Mouse (Mus musculus) kidney, embryonic 15.5 days (tissue): Measurements from ENCODE around the gene Ccdc38. TPM values are rescaled to one million over a fixed set of nuclear protein-coding genes. Genes with fewer than 3 reads are reported as not detected.

Experiments
- ATAC-seq: fragments of 200-750 bp; cut with Nextera tagmentation; replicated peaks from 2 replicates; pipeline ENCODE4 v1.8.0; 2017; ENCODE audit warnings: moderate TSS enrichment; ENCODE audit not compliant: low FRiP score
- H3K27ac ChIP-seq: fragments of 300-500 bp; sonication (generic); 2 replicates; pipeline ENCODE4 v1.5.1; 2015; ENCODE audit warnings: mild to moderate bottlenecking, inconsistent platforms
- H3K27me3 ChIP-seq: fragments of 300-500 bp; sonication (generic); 2 replicates; pipeline ENCODE4 v1.6.1; 2015; ENCODE audit warnings: inconsistent platforms
- H3K36me3 ChIP-seq: fragments of 300-500 bp; sonication (generic); 2 replicates; pipeline ENCODE4 v1.6.1; 2015; ENCODE audit warnings: inconsistent platforms
- H3K4me1 ChIP-seq: fragments of 300-500 bp; sonication (generic); 2 replicates; pipeline ENCODE4 v1.6.1; 2015; ENCODE audit warnings: inconsistent platforms
- H3K4me2 ChIP-seq: fragments of 300-500 bp; sonication (generic); 2 replicates; pipeline ENCODE4 v1.6.1; 2015; ENCODE audit warnings: moderate library complexity, mild to moderate bottlenecking, inconsistent platforms
- H3K4me3 ChIP-seq: fragments of 300-500 bp; sonication (generic); replicated peaks from 2 replicates; pipeline ENCODE4 v1.5.1; 2015; ENCODE audit warnings: mild to moderate bottlenecking, inconsistent platforms
- H3K9ac ChIP-seq: fragments of 300-500 bp; sonication (generic); 2 replicates; pipeline ENCODE4 v1.6.1; 2015; ENCODE audit warnings: mild to moderate bottlenecking, inconsistent platforms
- H3K9me3 ChIP-seq: fragments of 300-500 bp; sonication (generic); replicated peaks from 2 replicates; pipeline ENCODE4 v1.6.1; 2016; ENCODE audit warnings: inconsistent platforms
- WGBS: fragments of 180-500 bp; shearing (Covaris S2); methylation state at CpG from one replicate; pipeline ENCODE4 v1.1.7; 2015; ENCODE audit warnings: mixed read lengths; 5-methylcytosine and 5-hydroxymethylcytosine counted together
- polyA plus RNA-seq: library from polyadenylated mRNA; unstranded; fragments of >200 nt; fragmentation: Nextera tagmentation; extraction: Ambion mirVana; gene quantifications from 2 replicates; pipeline ENCODE4 v1.2.1, GENCODE M21; 2015

The Ccdc38 gene
- 0.31 and 0.42 TPM in 2 replicates for polyA plus RNA-seq

- peaks cover 18% of the 10 kb centered on the region for H3K4me1 ChIP-seq
- peaks cover 15% of the 10 kb centered on the region for H3K27me3 ChIP-seq
- no peaks in the 10 kb centered on the region for H3K9me3 ChIP-seq
- no peaks in the 10 kb centered on the region for H3K36me3 ChIP-seq
- peak within 1 kb of the TSS; percentile 73 for H3K4me2 ChIP-seq
- ATAC-seq = peak; percentile 43
- WGBS = 67% methylated on average over 17 of the region's 17 CpGs
- H3K4me3 ChIP-seq = peak within 1 kb of the TSS; percentile 44
- no peak within 1 kb of the TSS for H3K27ac ChIP-seq
- peak within 1 kb of the TSS; percentile 24; the same call in 1 of the 2 replicates for H3K9ac ChIP-seq
Observed at GRCm38 (mm10) chr10:93540431-93541210, at the start of gene Ccdc38. Gene Ccdc38, plus strand, starts transcription at chr10:93540632.

- Histone ChIP-seq H3K4me2 (peak overlapping the region; percentile 32; the same call in 1 of the 2 replicates), H3K9me3 (no peaks in the 10 kb centered on the region), H3K4me3 (no peak overlapping the region), H3K27ac (no peak overlapping the region), H3K27me3 (no peaks in the 10 kb centered on the region), H3K9ac (no peak overlapping the region), H3K36me3 (no peaks in the 10 kb centered on the region), H3K4me1 (peaks cover 7% of the 10 kb centered on the region)
- no peak for ATAC-seq
- WGBS = 11% methylated on average over 10 of the region's 10 CpGs
Observed at GRCm38 (mm10) chr10:93500864-93501263, 39.6 kb upstream of the Ccdc38 start.

- 72% methylated on average over 10 of the region's 10 CpGs for WGBS
- no peak overlapping the region for H3K4me3 ChIP-seq
- no peaks in the 10 kb centered on the region for H3K27me3 ChIP-seq
- H3K9ac ChIP-seq = no peak overlapping the region
- H3K9me3 ChIP-seq = no peaks in the 10 kb centered on the region
- no peak for ATAC-seq
- 0 out of 2 replicates have a peak overlapping the region, but pooled peaks have one; percentile 32 for H3K4me2 ChIP-seq
- no peaks in the 10 kb centered on the region for H3K36me3 ChIP-seq
- H3K4me1 ChIP-seq = peaks cover 7% of the 10 kb centered on the region
- H3K27ac ChIP-seq = no peak overlapping the region
Observed at GRCm38 (mm10) chr10:93501346-93501745, 39.1 kb upstream of the Ccdc38 start.

GRCm38 (mm10) chr10:93508383-93508970 is 32.0 kb upstream of the Ccdc38 start:
- Histone ChIP-seq H3K27ac (no peak overlapping the region), H3K36me3 (no peaks in the 10 kb centered on the region), H3K27me3 (no peaks in the 10 kb centered on the region), H3K9me3 (no peaks in the 10 kb centered on the region), H3K4me1 (no peaks in the 10 kb centered on the region), H3K4me3 (no peak overlapping the region), H3K9ac (no peak overlapping the region), H3K4me2 (no peak overlapping the region)
- 80% methylated on average over 7 of the region's 7 CpGs for WGBS
- no peak for ATAC-seq

- no peak for ATAC-seq
- 82% methylated on average over 15 of the region's 15 CpGs for WGBS
- H3K36me3 ChIP-seq = no peaks in the 10 kb centered on the region
- no peaks in the 10 kb centered on the region for H3K27me3 ChIP-seq
- H3K4me1 ChIP-seq = no peaks in the 10 kb centered on the region
- H3K4me2 ChIP-seq = no peak overlapping the region
- no peak overlapping the region for H3K4me3 ChIP-seq
- no peaks in the 10 kb centered on the region for H3K9me3 ChIP-seq
- H3K27ac ChIP-seq = no peak overlapping the region
- no peak overlapping the region for H3K9ac ChIP-seq
Observed at GRCm38 (mm10) chr10:93509532-93510153, 30.8 kb upstream of the Ccdc38 start.

GRCm38 (mm10) chr10:93515419-93515818 is 25.0 kb upstream of the Ccdc38 start:
- H3K27ac ChIP-seq = no peak overlapping the region
- no peak for ATAC-seq
- H3K36me3 ChIP-seq = no peaks in the 10 kb centered on the region
- H3K4me1 ChIP-seq = no peaks in the 10 kb centered on the region
- H3K9me3 ChIP-seq = no peaks in the 10 kb centered on the region
- H3K4me3 ChIP-seq = no peak overlapping the region
- H3K9ac ChIP-seq = no peak overlapping the region
- WGBS = 18% methylated on average over 1 of the region's 1 CpGs
- H3K27me3 ChIP-seq = no peaks in the 10 kb centered on the region
- no peak overlapping the region for H3K4me2 ChIP-seq

- no peak overlapping the region for H3K9ac ChIP-seq
- no peak overlapping the region for H3K4me2 ChIP-seq
- ATAC-seq = no peak
- no peaks in the 10 kb centered on the region for H3K9me3 ChIP-seq
- no peaks in the 10 kb centered on the region for H3K4me1 ChIP-seq
- no peaks in the 10 kb centered on the region for H3K36me3 ChIP-seq
- H3K4me3 ChIP-seq = no peak overlapping the region
- WGBS = 83% methylated on average over 12 of the region's 12 CpGs
- no peaks in the 10 kb centered on the region for H3K27me3 ChIP-seq
- H3K27ac ChIP-seq = no peak overlapping the region
Observed at GRCm38 (mm10) chr10:93515927-93516326, 24.5 kb upstream of the Ccdc38 start.

- Histone ChIP-seq H3K9ac (no peak overlapping the region), H3K27me3 (no peaks in the 10 kb centered on the region), H3K4me1 (no peaks in the 10 kb centered on the region), H3K9me3 (no peaks in the 10 kb centered on the region), H3K27ac (no peak overlapping the region), H3K36me3 (no peaks in the 10 kb centered on the region), H3K4me3 (no peak overlapping the region), H3K4me2 (no peak overlapping the region)
- 67% methylated on average over 4 of the region's 4 CpGs for WGBS
- ATAC-seq = no peak
Observed at GRCm38 (mm10) chr10:93517754-93518153, 22.7 kb upstream of the Ccdc38 start.

GRCm38 (mm10) chr10:93518186-93518585 is 22.2 kb upstream of the Ccdc38 start:
- no peak overlapping the region for H3K27ac ChIP-seq
- no peak for ATAC-seq
- no peaks in the 10 kb centered on the region for H3K9me3 ChIP-seq
- no peaks in the 10 kb centered on the region for H3K36me3 ChIP-seq
- no peak overlapping the region for H3K4me2 ChIP-seq
- H3K27me3 ChIP-seq = no peaks in the 10 kb centered on the region
- H3K4me3 ChIP-seq = no peak overlapping the region
- no peaks in the 10 kb centered on the region for H3K4me1 ChIP-seq
- 84% methylated on average over 4 of the region's 4 CpGs for WGBS
- no peak overlapping the region for H3K9ac ChIP-seq

GRCm38 (mm10) chr10:93518620-93519019 is 21.8 kb upstream of the Ccdc38 start:
- no peaks in the 10 kb centered on the region for H3K36me3 ChIP-seq
- H3K27me3 ChIP-seq = no peaks in the 10 kb centered on the region
- no peak overlapping the region for H3K27ac ChIP-seq
- H3K4me3 ChIP-seq = no peak overlapping the region
- WGBS = 88% methylated on average over 2 of the region's 2 CpGs
- no peak overlapping the region for H3K4me2 ChIP-seq
- no peaks in the 10 kb centered on the region for H3K4me1 ChIP-seq
- ATAC-seq = no peak
- H3K9me3 ChIP-seq = no peaks in the 10 kb centered on the region
- no peak overlapping the region for H3K9ac ChIP-seq

GRCm38 (mm10) chr10:93519159-93519558 is 21.3 kb upstream of the Ccdc38 start:
- H3K9ac ChIP-seq = no peak overlapping the region
- 93% methylated on average over 8 of the region's 8 CpGs for WGBS
- H3K36me3 ChIP-seq = no peaks in the 10 kb centered on the region

GRCm38 (mm10) chr10:93519756-93520155 is 20.7 kb upstream of the Ccdc38 start:
- Histone ChIP-seq H3K9me3 (no peaks in the 10 kb centered on the region), H3K36me3 (no peaks in the 10 kb centered on the region), H3K4me1 (no peaks in the 10 kb centered on the region), H3K9ac (no peak overlapping the region), H3K27me3 (no peaks in the 10 kb centered on the region), H3K4me3 (no peak overlapping the region), H3K27ac (no peak overlapping the region), H3K4me2 (no peak overlapping the region)
- ATAC-seq = no peak
- WGBS = 79% methylated on average over 5 of the region's 5 CpGs

More at GRCm38 (mm10) chr10:93519159-93519558, 21.3 kb upstream of the Ccdc38 start:
- H3K27ac ChIP-seq = no peak overlapping the region
- no peaks in the 10 kb centered on the region for H3K27me3 ChIP-seq
- H3K9me3 ChIP-seq = no peaks in the 10 kb centered on the region
- no peak overlapping the region for H3K4me3 ChIP-seq
- H3K4me2 ChIP-seq = no peak overlapping the region
- ATAC-seq = no peak
- H3K4me1 ChIP-seq = no peaks in the 10 kb centered on the region
